Mouse (Mus musculus) brown adipose tissue, adult 24 weeks (tissue): ENCODE data around the gene Retreg3. TPM values are rescaled to one million over a fixed set of nuclear protein-coding genes. Genes with fewer than 3 reads are reported as not detected.
"Not testable (repeated sequence)": the region's sequence is repeated elsewhere in the genome, so short reads cannot be mapped to it uniquely, and the experiment has no call there.

ENCODE experiments used
- H3K27ac ChIP-seq: fragments of 200-500 bp; replicated peaks from 2 replicates; pipeline ENCODE4 v1.5.1; 2012; ENCODE audit warnings: low read depth, mild to moderate bottlenecking, low read length
- H3K4me1 ChIP-seq: fragments of 200-500 bp; 2 replicates; pipeline ENCODE4 v1.6.1; 2012; ENCODE audit warnings: low read length, mixed read lengths; ENCODE audit not compliant: control insufficient read depth, insufficient read depth, insufficient read length
- H3K4me3 ChIP-seq: fragments of 200-500 bp; 2 replicates; pipeline ENCODE4 v1.5.1; 2012; ENCODE audit warnings: low read depth, mild to moderate bottlenecking, low read length, moderate library complexity; ENCODE audit not compliant: insufficient read depth
- polyA plus RNA-seq: library from polyadenylated mRNA; stranded (reverse); fragments of >200 nt; gene quantifications from 2 replicates; pipeline ENCODE4 v1.2.4, GENCODE M21; 2012; ENCODE audit not compliant: missing spikeins, insufficient read depth, insufficient read length

Gene Retreg3
- polyA plus RNA-seq = 43.7 and 49.6 TPM in 2 replicates

DNA sequence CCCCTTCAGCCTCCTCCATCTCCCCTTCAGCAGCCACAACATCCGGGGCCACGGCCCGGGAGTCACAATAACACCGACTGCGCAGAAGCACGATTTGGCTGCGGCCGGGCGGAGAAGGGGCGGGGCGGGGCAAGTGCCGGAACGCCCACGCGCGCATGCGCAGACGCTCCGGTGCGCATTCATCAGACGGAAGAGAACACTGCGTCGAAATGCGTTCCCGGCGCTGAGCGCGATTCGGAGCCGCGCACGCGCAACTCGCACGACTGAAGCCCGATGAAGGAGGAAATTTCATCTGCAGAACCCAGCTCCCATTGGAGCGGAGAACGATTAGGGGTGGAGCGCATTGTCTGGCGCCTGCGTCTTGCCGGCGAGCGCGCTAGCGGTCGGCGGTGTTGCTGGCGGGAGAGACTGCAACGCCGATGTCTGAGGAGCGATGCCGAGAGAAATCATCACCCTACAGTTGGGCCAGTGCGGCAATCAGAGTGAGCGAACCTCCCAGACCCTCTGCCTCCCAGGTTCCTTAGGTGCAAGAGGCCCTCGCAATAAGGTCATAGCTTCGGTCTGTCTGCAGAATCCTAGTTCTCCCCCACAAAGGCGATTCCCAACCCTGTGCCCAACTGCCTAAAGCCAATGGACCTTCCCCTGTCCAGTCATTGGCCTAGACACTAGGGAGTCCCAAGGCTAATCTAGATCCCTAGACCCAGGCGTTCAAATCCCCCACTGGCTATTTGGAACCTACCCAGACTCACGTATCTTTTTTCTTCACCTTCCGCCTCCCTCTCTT, at the start of gene Retreg3, which contains the start of gene Tubg1:
Gene Retreg3, minus strand, starts transcription at position 133 of the 784 bp plus-strand sequence.
Gene Tubg1, plus strand, starts transcription at position 178 of the 784 bp plus-strand sequence.
- peaks cover 12% of the 10 kb centered on the region for H3K4me1 ChIP-seq
- peak within 1 kb of the TSS; percentile 88 for H3K4me3 ChIP-seq
- H3K27ac ChIP-seq = peak within 1 kb of the TSS; percentile 51

DNA sequence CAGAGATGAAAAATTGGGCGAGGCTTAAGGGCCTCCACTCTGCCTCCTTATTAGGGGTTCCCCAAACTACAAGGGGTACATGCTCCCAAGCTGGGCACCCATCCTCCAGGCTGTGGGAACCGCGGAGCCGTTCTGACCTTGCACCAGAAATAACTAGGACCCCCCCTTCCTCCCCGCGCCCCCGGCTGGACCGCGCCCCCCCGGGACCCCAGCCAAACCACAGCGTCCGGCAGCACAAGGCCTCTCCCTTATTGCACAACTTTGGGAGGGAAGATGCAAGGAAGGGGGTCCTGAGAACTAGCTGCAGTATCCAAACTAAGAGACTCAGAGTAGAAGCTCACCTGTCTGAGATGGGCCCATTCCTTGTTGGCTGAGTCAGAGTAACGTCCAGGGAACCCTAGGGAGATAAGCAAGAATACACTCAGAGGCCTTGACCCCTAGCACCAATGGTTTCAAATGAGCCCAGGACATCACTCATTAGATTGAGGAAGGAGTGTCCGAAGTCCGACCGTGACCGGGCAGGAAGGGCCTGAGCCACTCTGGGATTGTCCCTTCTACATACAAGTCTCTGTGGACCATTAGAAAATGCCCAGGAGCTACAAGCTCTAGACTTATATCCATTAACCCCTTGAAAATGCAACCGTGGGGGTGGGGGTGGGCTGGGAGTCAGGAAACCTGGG, 48.7 kb upstream of the Retreg3 start:
- Histone ChIP-seq H3K4me1 (peaks cover 9% of the 10 kb centered on the region), H3K4me3 (peak overlapping the region; percentile 82), H3K27ac (0 out of 2 replicates have a peak overlapping the region, but pooled peaks have one; percentile 8)

DNA sequence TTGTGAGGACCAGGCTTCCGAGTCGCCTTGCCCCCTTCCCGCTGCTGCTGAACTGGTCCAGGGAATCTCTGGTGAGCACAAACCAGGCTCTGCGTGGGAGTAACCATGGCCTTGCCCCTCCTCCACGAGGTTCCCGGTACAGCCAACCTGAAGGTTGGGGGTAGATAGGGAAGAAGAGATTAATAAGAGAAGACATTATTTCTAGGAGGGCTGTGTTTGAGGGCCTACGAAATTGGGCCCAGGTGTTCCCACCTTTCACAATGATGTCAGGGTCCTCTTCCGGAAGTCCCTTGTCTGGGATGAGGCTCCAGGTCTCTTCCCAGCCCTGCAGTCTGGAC, 48.2 kb upstream of the Retreg3 start:
- Histone ChIP-seq H3K4me3 (no peak overlapping the region), H3K27ac (no peak overlapping the region), H3K4me1 (peaks cover 8% of the 10 kb centered on the region)

DNA sequence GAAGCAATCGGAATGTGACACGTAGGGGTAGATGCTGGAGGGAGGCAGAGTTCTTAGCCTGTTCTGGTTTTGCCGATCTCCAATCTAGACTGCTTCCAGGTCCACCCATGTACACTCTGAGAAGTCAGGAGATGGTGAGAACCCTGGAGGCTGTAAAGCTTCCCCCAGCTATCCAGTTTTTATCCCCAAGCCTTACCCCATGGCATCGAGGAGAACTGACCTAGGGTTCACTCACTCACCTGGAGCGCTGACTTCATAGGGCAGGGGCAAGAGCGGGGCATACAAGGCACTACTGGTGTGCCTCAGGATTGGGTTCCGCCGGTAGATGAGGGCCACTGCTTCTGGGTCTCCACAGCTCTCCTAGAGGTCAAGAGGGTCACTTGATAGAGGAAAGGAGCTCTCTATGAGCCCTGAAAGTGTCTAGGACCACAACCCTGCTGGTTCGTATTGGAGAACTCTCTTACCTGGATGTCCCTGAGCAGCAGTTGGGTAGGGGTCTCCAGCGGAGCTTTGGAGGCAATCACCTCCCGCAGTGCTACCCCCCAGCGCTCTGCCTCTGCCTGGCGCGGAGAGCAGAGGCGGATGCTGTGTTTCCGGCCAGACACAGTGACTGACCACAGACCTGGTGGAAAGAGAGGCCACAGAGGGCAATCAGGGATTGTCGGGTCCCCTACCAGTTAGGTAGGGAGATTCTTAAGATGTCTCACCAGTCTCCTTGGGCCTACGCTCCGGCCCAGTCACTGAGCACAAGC, 47.7 kb upstream of the Retreg3 start:
- Histone ChIP-seq H3K4me3 (no peak overlapping the region), H3K27ac (no peak overlapping the region), H3K4me1 (peaks cover 6% of the 10 kb centered on the region)

DNA sequence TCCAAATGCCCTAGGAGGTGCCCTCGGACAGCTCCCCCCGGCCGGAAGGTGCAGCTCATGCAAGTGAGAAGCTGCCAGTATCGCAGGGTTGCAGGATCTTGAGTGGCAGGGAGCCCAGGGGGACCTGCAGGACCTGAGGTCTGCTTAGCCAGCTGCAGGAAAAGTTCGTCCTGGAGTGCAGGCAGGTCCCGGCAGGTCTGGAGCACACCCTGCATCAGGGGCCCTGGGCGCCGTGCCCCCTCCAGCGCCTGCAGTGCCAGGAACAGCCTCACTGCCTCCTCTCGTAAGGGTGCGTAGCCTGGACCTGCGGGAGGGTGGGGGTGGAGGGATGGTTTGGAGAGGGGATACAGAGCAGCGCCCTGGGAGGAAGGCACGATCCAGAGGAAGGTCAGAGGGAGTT, 46.7 kb upstream of the Retreg3 start:
- Histone ChIP-seq H3K27ac (no peak overlapping the region), H3K4me1 (peaks cover 13% of the 10 kb centered on the region), H3K4me3 (no peak overlapping the region)

DNA sequence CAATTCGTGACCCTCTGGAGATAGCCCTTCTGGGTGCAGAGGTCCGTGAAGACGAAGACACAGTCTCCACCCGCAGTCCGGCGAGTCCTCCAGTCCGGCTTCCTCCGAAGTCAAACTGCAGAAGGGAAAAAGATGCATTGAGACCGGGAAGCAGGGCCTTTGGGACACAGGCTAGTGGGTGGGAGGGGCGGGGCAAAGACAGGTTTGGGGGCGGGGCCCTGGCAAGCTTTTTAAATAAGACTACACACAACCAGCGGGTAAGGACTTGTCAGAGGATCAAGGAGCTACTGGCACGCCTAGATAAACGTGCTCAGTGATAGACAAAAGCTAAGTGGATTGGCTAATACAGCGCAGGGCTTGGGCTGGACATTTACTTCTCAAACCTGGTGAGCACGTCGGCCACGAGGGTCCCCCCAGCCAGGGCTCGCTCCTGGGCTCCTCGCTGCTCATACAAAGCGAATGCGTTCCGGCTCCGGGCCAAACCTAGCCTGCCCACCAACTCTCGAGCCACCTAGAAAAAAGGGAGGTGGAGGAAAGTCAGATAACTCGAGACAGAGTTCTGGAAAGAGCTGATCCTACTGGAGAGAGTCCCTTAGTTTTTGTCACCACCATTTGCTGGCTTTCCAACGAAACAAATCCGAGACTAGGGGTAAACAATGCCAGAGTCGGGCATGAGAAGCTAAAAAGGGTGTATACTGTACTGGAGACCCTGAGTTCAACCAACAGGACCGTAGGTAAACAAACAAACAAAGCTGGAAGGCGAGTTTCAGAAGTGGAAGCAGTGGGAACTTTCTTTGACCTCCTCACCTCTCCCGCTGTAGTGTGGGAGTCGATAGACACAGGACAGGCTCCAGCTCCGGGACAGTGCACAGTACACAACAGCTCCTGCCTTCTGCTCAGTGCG, 45.2 kb upstream of the Retreg3 start:
- Histone ChIP-seq H3K27ac (no peak overlapping the region), H3K4me3 (no peak overlapping the region), H3K4me1 (peaks cover 15% of the 10 kb centered on the region)

DNA sequence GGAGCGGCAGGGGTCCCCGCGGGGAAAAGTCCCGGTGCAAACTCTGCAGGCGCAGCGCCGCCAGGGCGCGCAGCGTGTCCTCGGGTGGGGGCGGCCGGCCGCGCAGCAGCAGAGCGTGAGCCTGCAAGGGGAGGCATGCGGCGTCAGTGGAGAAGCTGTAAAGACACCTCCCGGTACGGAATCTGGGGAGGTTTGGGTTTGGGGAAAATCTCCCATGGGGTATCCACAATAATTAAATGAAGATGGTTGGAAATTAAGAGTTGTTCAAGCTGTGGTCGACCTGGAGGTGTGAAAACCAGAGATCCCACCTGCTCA, 44.6 kb upstream of the Retreg3 start:
- Histone ChIP-seq H3K4me1 (peaks cover 15% of the 10 kb centered on the region), H3K4me3 (no peak overlapping the region; the same call in 1 of the 2 replicates), H3K27ac (no peak overlapping the region)

DNA sequence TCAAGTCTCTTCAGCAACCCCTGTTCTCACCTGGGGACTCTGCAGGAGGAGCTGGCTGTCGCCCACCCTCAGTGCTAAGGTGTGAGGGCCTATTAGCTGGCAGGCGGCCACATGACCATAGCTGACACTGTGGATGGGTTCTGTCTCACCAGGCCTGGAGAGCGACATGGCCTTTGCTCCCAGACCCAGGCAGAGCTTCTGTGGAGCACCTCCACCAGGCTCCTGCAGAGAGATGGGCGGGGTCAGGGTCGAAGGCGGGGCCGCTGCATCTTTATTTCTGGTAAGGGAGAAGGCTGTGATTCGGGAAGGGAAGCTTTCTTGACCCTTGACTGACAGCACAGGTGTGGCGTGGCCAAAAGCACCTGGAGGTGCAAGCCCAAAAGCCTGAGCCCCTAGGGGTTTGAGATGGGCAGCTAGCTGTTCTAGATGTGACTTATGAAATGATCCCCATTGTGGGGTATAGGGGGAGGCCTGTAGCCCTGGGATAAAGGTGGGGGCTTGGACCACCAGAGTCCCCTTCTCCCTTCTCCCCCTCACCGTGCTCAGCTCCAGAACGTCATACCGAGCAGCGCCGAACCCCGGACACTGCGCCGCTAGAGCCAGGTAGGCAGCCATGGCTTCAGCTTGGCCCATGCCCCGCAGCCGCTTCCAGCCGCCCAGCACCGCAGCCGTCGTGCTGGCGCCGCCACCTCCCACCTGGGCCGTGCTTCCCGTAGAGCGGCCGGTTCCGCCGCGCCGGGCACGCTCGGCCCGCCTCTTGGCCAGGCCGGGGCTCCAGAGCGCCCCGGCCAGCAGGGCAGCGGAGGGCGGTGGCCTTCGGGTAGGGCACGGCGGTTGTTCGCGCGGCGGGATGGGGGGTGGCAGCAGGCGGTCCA, 44.0 kb upstream of the Retreg3 start:
- Histone ChIP-seq H3K27ac (0 out of 2 replicates have a peak overlapping the region, but pooled peaks have one; percentile 6), H3K4me1 (peaks cover 15% of the 10 kb centered on the region), H3K4me3 (peak overlapping the region; percentile 19; the same call in 1 of the 2 replicates)

DNA sequence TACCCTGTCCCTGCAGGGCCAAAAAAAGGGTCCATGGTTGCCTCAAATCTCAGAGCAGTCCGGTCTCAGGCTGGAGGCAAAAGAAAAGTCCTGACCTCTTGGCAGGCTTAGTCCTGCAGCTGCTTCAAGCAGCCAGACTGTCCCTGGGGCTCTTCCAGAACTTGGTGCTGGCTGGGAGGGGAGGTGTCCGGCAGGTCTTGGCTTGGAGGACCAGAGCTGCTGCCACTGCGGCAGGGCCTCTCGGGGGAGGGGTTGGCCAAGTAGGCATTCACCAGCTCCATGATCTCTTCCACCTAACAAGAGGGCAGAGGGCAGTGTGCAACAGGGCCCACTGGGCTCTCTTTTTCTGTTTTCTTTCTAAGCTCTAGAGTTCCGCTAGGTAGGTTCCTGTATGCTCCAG, 43.1 kb upstream of the Retreg3 start:
- Histone ChIP-seq H3K4me3 (no peak overlapping the region), H3K4me1 (peaks cover 12% of the 10 kb centered on the region; the same call in 1 of the 2 replicates), H3K27ac (peak overlapping the region; percentile 49)

DNA sequence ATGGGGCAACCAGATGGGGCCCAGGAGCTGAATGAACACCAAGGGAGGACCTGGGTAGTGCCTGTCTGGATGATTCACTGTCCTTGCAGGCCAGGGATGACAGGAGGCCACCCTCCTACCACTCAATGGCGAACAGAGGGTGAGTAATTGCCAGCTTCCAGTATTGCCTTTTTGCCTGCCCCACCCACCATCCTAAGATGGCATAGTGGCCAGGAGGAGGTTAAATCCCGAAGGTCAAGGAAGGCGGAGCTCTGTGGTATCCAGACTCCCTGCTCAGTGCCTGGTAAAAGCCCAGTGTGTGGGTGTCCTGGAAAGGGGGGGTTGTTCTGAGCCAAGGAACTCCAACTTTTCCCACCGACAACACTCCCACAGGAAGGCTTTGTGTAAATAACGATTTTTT, 42.6 kb upstream of the Retreg3 start:
- Histone ChIP-seq H3K4me3 (no peak overlapping the region), H3K27ac (peak overlapping the region; percentile 49), H3K4me1 (peaks cover 12% of the 10 kb centered on the region; the same call in 1 of the 2 replicates)

DNA sequence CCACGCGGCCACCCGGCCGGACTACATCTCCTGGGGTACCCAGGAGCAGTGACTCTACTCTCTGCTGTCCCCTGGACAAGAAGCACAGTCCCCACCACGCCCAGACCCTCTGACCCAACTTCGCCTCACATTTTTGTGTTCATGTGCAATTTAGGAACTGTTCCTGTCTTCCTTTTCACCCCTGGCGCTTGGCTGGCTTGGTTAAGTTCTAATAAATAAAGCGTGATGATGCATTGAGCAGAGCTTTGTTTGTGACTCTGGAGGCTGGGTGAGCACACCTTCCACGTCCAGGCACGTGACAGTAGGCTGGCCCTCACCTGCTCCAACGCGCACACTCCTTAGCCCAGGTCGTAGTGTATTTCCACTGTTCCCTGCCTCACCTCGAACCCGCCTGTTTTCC, 41.9 kb upstream of the Retreg3 start:
- H3K4me1 ChIP-seq = peaks cover 12% of the 10 kb centered on the region; the same call in 1 of the 2 replicates
- H3K27ac ChIP-seq = peak overlapping the region; percentile 49; the same call in 1 of the 2 replicates
- H3K4me3 ChIP-seq = no peak overlapping the region

DNA sequence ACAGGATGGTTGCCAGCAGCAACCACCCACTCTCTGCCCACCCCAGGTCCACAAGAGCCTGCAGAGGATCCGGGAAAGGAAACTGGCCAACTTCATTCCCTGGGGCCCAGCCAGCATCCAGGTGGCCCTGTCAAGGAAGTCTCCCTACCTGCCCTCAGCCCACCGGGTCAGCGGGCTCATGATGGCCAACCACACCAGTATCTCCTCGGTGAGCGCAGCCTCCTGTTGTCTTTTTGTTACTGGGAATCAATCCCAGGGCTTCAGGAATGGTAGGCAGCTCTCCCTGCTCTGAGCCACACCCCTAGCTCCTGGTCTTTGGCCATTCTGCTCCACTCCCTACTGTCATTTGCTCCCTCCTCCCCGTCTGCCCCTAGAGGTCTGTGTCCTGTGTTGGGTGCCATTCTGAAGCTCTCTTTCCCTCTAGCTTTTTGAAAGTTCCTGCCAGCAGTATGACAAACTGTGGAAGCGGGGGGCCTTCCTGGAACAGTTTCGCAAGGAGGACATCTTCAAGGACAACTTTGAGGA, 41.4 kb upstream of the Retreg3 start:
- H3K4me1 ChIP-seq = peaks cover 14% of the 10 kb centered on the region
- not testable (repeated sequence) for H3K27ac ChIP-seq, H3K4me3 ChIP-seq

DNA sequence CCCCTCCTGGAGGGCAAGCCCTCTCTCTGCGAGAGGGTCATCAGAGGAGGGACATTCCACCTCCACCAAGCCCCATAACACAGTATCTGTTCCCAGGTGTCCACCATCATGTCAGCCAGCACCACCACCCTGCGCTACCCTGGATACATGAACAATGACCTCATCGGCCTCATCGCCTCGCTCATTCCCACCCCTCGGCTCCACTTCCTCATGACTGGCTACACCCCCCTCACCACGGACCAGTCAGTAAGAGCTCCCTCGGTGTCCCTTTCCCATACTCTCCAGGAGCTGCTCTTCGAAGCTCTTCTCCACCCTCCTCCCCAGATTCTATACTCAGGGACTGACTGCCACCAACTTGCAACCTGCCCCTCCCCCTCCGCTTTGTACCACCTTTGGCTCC, 40.5 kb upstream of the Retreg3 start:
- H3K4me3 ChIP-seq, H3K27ac ChIP-seq: not testable (repeated sequence)
- peaks cover 16% of the 10 kb centered on the region for H3K4me1 ChIP-seq
